Mouse (Mus musculus): ENCODE data around the gene Supt5. TPM values are rescaled to one million over a fixed set of nuclear protein-coding genes. Genes with fewer than 3 reads are reported as not detected.

Supt5 gene
- polyA plus RNA-seq, 1 experiment from 2014 or later, result 31.5 TPM

DNA sequence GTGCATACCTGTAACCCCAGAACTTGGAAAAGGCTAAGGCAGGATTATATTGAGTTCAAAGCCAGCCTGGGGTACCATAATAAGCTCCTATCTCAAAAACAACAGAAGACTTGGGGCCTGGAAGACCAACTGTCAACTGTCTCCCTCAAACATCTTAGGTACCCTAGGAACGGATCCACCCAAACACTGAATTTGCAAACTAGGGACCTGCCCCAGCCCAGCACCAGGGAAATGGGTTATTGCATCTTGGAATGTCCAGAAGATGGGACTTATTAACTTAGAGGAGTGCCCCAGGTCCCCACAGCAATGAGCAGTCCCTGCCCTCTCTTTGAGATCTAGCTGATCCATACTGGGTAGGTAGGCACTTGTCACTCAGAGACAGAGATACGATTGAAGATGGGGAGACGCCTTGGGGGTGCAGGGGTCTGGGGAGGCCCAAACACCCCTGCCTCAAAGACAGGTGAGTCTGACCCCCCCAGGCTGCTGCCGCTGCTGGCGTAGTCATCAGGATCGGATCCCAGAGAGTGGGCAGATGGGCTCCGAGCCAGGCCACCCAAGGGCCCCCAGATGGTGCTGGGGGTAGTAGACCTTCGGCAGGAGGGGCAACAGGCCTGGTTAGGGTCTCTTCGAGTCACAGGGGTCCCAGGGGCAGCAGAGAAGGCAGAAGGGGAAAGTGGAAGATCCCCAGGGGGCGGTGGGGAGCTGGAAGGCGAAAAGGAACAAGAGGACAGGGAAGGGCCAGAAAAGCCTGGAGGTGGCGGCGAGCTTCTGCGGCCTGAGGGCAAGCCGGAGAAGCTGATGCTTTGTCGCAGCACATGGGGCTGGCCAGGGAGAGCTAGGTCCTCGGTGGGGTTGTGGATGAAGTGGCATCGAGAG, 38.9 kb upstream of the Supt5 start:
- ATAC-seq (ENCODE audit: low FRiP score, low TSS enrichment), result no peak
- H3K36me3 ChIP-seq (ENCODE audit: control insufficient read depth, insufficient read depth, low read length), result peaks cover 7% of the 10 kb centered on the region; the same call in 1 of the 2 replicates
- H3K4me2 ChIP-seq (replicated peaks; ENCODE audit: low read depth), result peak overlapping the region; percentile 95
- no peaks in the 10 kb centered on the region for H3K9me3 ChIP-seq (ENCODE audit: control insufficient read depth, low read length)
- peak overlapping the region; percentile 88 for H3K4me3 ChIP-seq (ENCODE audit: low read depth, low read length)
- 0 out of 2 replicates have a peak, but pooled peaks cover 6% of the 10 kb centered on the region for H3K4me1 ChIP-seq (replicated peaks; ENCODE audit: control insufficient read depth, insufficient read depth)
- WGBS, result 37% methylated on average over 18 of the region's 18 CpGs
- peak; percentile 52 for DNase-seq (ENCODE audit: low spot score)
- TF ChIP-seq EP300 (optimal IDR thresholded peaks at IDR 0.05) (no peak), CTCF (IDR thresholded peaks at IDR 0.05; ENCODE audit: low read depth) (peak; percentile 33; the same call in 1 of the 2 replicates)
- no peaks in the 10 kb centered on the region for H3K27me3 ChIP-seq (ENCODE audit: control insufficient read depth, insufficient read depth, low read length)
- H3K9ac ChIP-seq (ENCODE audit: low read length), result peak overlapping the region; percentile 98
- H3K27ac ChIP-seq (replicated peaks), result peak overlapping the region; percentile 100

DNA sequence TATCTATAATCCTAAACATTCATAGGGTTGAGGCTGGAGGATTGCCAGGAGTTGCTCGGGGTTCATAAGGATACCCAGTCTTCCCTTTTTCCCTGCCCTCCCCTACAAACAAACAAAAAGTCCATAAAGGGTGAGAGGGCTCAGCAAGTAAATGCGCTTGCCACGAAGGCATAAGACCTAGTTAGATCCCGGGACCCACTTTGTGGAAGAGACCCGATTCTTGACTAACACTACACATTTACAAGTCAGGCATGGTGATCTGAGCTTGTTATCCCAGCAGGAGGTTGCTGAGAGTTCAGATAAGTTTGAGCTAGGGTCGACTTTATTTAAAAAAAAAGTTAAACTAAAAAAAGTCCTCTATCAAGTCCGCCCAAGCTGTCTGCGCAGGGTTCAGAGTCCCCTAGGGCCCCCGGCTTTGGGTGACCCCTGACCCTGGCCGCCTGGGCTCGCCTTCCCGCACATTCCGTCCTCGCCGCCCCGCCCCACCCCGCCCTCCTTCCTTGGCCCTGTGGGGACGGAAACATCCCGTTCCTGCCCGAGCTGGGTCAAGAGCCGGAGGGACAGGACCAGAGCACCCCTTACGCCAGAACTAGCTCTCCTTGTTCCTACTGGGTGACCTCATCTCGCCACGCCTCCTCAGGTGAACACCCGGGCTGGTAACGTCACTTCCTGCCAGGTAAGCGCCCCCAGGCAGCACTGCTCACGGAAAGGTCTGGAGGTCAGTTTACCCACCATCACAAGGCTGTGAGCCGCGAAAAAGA, 37.6 kb upstream of the Supt5 start:
- DNase-seq (ENCODE audit: low spot score) (peak; percentile 95), ATAC-seq (ENCODE audit: low FRiP score, low TSS enrichment) (peak; percentile 46)
- Histone ChIP-seq H3K9me3 (ENCODE audit: control insufficient read depth, low read length) (no peaks in the 10 kb centered on the region), H3K4me3 (ENCODE audit: low read depth, low read length) (peak overlapping the region; percentile 88), H3K27me3 (ENCODE audit: control insufficient read depth, insufficient read depth, low read length) (no peaks in the 10 kb centered on the region), H3K36me3 (ENCODE audit: control insufficient read depth, insufficient read depth, low read length) (peaks cover 7% of the 10 kb centered on the region; the same call in 1 of the 2 replicates), H3K9ac (ENCODE audit: low read length) (peak overlapping the region; percentile 98), H3K27ac (replicated peaks) (peak overlapping the region; percentile 100), H3K4me1 (replicated peaks; ENCODE audit: control insufficient read depth, insufficient read depth) (0 out of 2 replicates have a peak, but pooled peaks cover 6% of the 10 kb centered on the region), H3K4me2 (replicated peaks; ENCODE audit: low read depth) (peak overlapping the region; percentile 95)
- WGBS, result under 1% methylated on average over 30 of the region's 30 CpGs
- peak; percentile 39 for TF ChIP-seq EP300 (optimal IDR thresholded peaks at IDR 0.05)
- no peak for TF ChIP-seq CTCF (IDR thresholded peaks at IDR 0.05; ENCODE audit: low read depth)

DNA sequence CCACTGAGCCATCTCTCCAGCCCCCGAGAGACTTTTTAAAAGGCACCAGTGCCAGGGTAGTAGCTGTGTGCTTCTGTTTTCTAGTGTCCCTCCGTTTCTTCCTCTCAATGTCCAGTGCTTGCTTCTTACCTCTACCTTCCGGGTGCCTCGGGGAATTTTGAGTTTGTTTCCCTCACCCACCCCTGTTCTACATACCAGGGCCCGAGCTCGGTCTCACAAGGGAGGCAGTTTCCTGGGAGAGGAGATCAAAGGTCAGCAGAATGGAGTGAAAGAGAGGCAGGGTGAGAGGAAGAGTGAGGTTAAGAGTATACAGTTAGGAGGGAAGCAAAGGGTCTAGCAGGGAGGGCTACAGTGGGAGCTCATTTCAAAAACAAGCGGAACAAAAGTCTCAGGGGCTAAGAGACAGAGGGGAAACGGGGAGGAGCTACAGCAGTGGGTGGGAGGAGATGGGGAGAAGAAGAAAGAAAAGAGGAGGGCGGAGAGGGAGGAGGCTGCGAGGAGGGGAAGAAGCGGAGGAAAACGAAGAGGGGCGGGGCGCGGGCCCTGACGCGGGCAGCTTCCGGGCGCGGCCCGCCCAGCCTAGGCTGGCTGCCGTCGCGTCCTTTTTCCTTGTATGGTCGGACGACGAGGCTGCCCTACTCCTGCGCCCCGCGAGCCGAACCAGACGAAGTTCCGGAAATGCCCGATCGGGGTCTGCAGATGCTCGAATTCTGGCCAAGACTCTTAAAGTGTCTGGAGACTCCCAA, 36.8 kb upstream of the Supt5 start:
- Histone ChIP-seq H3K4me2 (replicated peaks; ENCODE audit: low read depth) (peak overlapping the region; percentile 95), H3K4me1 (replicated peaks; ENCODE audit: control insufficient read depth, insufficient read depth) (0 out of 2 replicates have a peak, but pooled peaks cover 5% of the 10 kb centered on the region), H3K36me3 (ENCODE audit: control insufficient read depth, insufficient read depth, low read length) (peaks cover 7% of the 10 kb centered on the region; the same call in 1 of the 2 replicates), H3K9ac (ENCODE audit: low read length) (peak overlapping the region; percentile 98), H3K27ac (replicated peaks) (peak overlapping the region; percentile 100), H3K27me3 (ENCODE audit: control insufficient read depth, insufficient read depth, low read length) (no peaks in the 10 kb centered on the region), H3K9me3 (ENCODE audit: control insufficient read depth, low read length) (no peaks in the 10 kb centered on the region), H3K4me3 (ENCODE audit: low read depth, low read length) (peak overlapping the region; percentile 88)
- WGBS, result 1% methylated on average over 35 of the region's 36 CpGs
- TF ChIP-seq EP300 (optimal IDR thresholded peaks at IDR 0.05), result no peak
- DNase-seq (ENCODE audit: low spot score) (peak; percentile 95), ATAC-seq (ENCODE audit: low FRiP score, low TSS enrichment) (peak; percentile 49)

GRCm38 (mm10) chr7:28374647-28375046, 36.1 kb upstream of the Supt5 start:
- TF ChIP-seq CTCF (IDR thresholded peaks at IDR 0.05; ENCODE audit: low read depth) (no peak), EP300 (optimal IDR thresholded peaks at IDR 0.05) (no peak)
- H3K27ac ChIP-seq (replicated peaks), result peak overlapping the region; percentile 100
- ATAC-seq (ENCODE audit: low FRiP score, low TSS enrichment) (no peak), DNase-seq (ENCODE audit: low spot score) (no peak)
- peak overlapping the region; percentile 95; the same call in 1 of the 2 replicates for H3K4me2 ChIP-seq (replicated peaks; ENCODE audit: low read depth)
- whole genome bisulfite sequencing, result 63% methylated on average over 10 of the region's 10 CpGs
- H3K9me3 ChIP-seq (ENCODE audit: control insufficient read depth, low read length), result no peaks in the 10 kb centered on the region
- peak overlapping the region; percentile 71; the same call in 1 of the 2 replicates for H3K9ac ChIP-seq (ENCODE audit: low read length)
- H3K27me3 ChIP-seq (ENCODE audit: control insufficient read depth, insufficient read depth, low read length), result no peaks in the 10 kb centered on the region
- peaks cover 7% of the 10 kb centered on the region; the same call in 1 of the 2 replicates for H3K36me3 ChIP-seq (ENCODE audit: control insufficient read depth, insufficient read depth, low read length)
- H3K4me1 ChIP-seq (replicated peaks; ENCODE audit: control insufficient read depth, insufficient read depth), result 0 out of 2 replicates have a peak, but pooled peaks cover 3% of the 10 kb centered on the region
- no peak overlapping the region for H3K4me3 ChIP-seq (ENCODE audit: low read depth, low read length)

- no peak overlapping the region for H3K4me3 ChIP-seq (ENCODE audit: low read depth, low read length)
- H3K9me3 ChIP-seq (ENCODE audit: control insufficient read depth, low read length), result no peaks in the 10 kb centered on the region
- no peaks in the 10 kb centered on the region for H3K27me3 ChIP-seq (ENCODE audit: control insufficient read depth, insufficient read depth, low read length)
- H3K36me3 ChIP-seq (ENCODE audit: control insufficient read depth, insufficient read depth, low read length), result peaks cover 7% of the 10 kb centered on the region; the same call in 1 of the 2 replicates
- H3K27ac ChIP-seq (replicated peaks), result peak overlapping the region; percentile 100
- ATAC-seq (ENCODE audit: low FRiP score, low TSS enrichment) (no peak), DNase-seq (ENCODE audit: low spot score) (no peak)
- 76% methylated on average over 7 of the region's 7 CpGs for WGBS
- H3K4me1 ChIP-seq (replicated peaks; ENCODE audit: control insufficient read depth, insufficient read depth), result no peaks in the 10 kb centered on the region
- no peak overlapping the region for H3K4me2 ChIP-seq (replicated peaks; ENCODE audit: low read depth)
- no peak for TF ChIP-seq CTCF (IDR thresholded peaks at IDR 0.05; ENCODE audit: low read depth)
- no peak for TF ChIP-seq EP300 (optimal IDR thresholded peaks at IDR 0.05)
- H3K9ac ChIP-seq (ENCODE audit: low read length), result no peak overlapping the region
These were observed 35.4 kb upstream of the Supt5 start for GRCm38 (mm10) chr7:28373891-28374495.

All from stomach, postnatal 0 days (tissue).